Mouse (Mus musculus): ENCODE results near the gene Olfr866. TPM values are rescaled to one million over a fixed set of nuclear protein-coding genes. Genes with fewer than 3 reads are reported as not detected.

Olfr866 gene
- polyA plus RNA-seq (2014; fragmentation: Nextera tagmentation; extraction: Ambion mirVana): not detected in 2 replicates

DNA sequence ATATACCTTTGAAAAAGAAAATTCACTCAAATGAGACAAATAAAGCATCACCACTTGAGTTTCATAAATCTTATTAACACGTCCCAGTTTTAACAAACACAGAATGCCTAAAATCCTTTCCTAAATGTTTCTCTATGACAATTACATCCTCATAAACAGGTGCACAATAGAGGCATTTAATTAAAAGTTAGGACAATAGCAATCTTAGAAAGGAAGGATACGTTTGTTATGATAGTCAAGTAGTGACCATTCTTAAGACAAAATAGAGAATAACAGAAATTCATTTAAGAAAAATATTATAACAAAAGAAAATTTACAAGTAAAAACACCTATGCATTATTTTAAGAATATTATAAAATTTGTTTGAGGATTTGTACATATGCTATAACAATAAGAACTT is at the start of gene Olfr866:
TSS of gene Olfr866 (minus strand) at position 101 of the 400 bp plus-strand sequence.
- Histone ChIP-seq H3K9ac (ENCODE audit: low read length) (no peak within 1 kb of the TSS), H3K4me3 (ENCODE audit: low read depth, low read length) (no peak within 1 kb of the TSS), H3K4me1 (replicated peaks; ENCODE audit: control insufficient read depth, insufficient read depth, low read length) (no peaks in the 10 kb centered on the region), H3K9me3 (ENCODE audit: control insufficient read depth, low read length) (no peaks in the 10 kb centered on the region), H3K27me3 (replicated peaks; ENCODE audit: control insufficient read depth, insufficient read depth, low read length) (no peaks in the 10 kb centered on the region), H3K4me2 (ENCODE audit: low read length) (no peak within 1 kb of the TSS), H3K27ac (ENCODE audit: low read depth) (no peak within 1 kb of the TSS), H3K36me3 (ENCODE audit: control insufficient read depth, insufficient read depth, low read length) (no peaks in the 10 kb centered on the region)
- ATAC-seq (replicated peaks; ENCODE audit: low FRiP score, low TSS enrichment, low read depth) (no peak), DNase-seq (ENCODE audit: low spot score) (no peak)
- 74% methylated on average over 2 of the region's 2 CpGs for WGBS

DNA sequence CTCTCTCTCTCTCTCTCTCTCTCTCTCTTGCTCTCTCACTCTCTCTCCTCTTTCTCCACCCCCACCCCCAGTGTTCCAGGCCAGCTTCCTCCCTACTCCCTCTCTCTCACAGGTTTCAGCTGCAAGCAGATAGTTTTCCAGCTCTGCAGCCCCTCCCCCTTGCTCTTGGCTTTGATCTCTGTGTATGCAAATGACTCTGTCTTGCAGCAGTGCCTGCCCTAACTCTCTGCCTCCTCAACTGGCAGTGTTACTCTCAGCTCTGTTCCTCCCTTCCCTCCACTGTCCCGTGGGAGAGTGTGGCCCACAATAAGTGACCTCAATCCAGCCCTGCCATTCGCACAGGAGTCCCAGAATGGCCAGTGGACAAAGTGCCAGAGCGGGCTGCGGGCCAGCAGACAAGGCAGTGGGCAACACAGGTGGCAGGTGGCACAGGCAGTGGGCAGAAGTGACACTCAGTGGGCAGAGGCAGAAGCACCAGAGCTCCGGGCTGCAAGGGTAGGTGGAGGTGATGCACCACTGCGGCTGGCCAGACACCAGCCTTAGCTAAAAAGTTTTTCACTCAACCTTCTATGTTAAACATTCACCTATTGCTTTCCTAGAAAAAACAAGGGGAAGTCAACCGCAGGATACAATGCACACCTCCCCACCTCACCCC is 45.8 kb upstream of the Olfr866 start:
- Histone ChIP-seq H3K9ac (ENCODE audit: low read length) (no peak overlapping the region), H3K27ac (ENCODE audit: low read depth) (no peak overlapping the region), H3K36me3 (ENCODE audit: control insufficient read depth, insufficient read depth, low read length) (no peaks in the 10 kb centered on the region), H3K4me1 (replicated peaks; ENCODE audit: control insufficient read depth, insufficient read depth, low read length) (no peaks in the 10 kb centered on the region), H3K4me3 (ENCODE audit: low read depth, low read length) (no peak overlapping the region), H3K4me2 (ENCODE audit: low read length) (no peak overlapping the region), H3K9me3 (ENCODE audit: control insufficient read depth, low read length) (no peaks in the 10 kb centered on the region), H3K27me3 (replicated peaks; ENCODE audit: control insufficient read depth, insufficient read depth, low read length) (no peaks in the 10 kb centered on the region)
- no peak for ATAC-seq (replicated peaks; ENCODE audit: low FRiP score, low TSS enrichment, low read depth)
- DNase-seq (ENCODE audit: low spot score): no peak
- WGBS: 61% methylated on average over 7 of the region's 7 CpGs

- no peak overlapping the region for H3K4me2 ChIP-seq (ENCODE audit: low read length)
- no peak for DNase-seq (ENCODE audit: low spot score)
- no peak overlapping the region for H3K27ac ChIP-seq (ENCODE audit: low read depth)
- no peaks in the 10 kb centered on the region for H3K36me3 ChIP-seq (ENCODE audit: control insufficient read depth, insufficient read depth, low read length)
- no peaks in the 10 kb centered on the region for H3K4me1 ChIP-seq (replicated peaks; ENCODE audit: control insufficient read depth, insufficient read depth, low read length)
- H3K9ac ChIP-seq (ENCODE audit: low read length): no peak overlapping the region
- WGBS: 95% methylated on average over 1 of the region's 1 CpGs
- no peaks in the 10 kb centered on the region for H3K9me3 ChIP-seq (ENCODE audit: control insufficient read depth, low read length)
- no peak overlapping the region for H3K4me3 ChIP-seq (ENCODE audit: low read depth, low read length)
- H3K27me3 ChIP-seq (replicated peaks; ENCODE audit: control insufficient read depth, insufficient read depth, low read length): no peaks in the 10 kb centered on the region
- no peak for ATAC-seq (replicated peaks; ENCODE audit: low FRiP score, low TSS enrichment, low read depth)
Observed at GRCm38 (mm10) chr9:20071291-20071690, 43.5 kb upstream of the Olfr866 start.

DNA sequence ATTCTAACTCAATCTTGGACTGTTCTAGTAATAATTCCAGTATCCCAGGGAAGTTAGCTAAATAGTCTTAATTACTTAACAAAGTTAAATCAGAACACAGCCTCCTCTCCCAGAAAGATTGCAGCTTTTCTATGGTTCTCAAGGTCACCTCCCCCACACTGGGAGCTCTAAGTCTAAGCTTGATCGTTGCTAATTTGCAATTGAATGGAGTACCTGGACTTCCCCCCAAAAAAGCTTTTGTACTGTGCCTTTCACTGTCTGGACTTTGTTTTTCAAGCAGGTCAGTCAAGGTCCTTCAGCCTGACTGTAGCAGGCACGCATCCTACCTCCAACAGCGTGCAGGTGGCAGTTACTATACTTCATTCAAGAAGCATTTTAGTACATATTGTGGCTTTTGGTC is 42.4 kb upstream of the Olfr866 start:
- WGBS: 77% methylated on average over 3 of the region's 3 CpGs

GRCm38 (mm10) chr9:20057462-20057861 is 29.6 kb upstream of the Olfr866 start, which contains the start of gene Olfr867:
TSS of gene Olfr867 (minus strand) at chr9:20057562.
- no peaks in the 10 kb centered on the region for H3K27me3 ChIP-seq (replicated peaks; ENCODE audit: control insufficient read depth, insufficient read depth, low read length)
- WGBS: 82% methylated on average over 1 of the region's 1 CpGs
- no peak within 1 kb of the TSS for H3K27ac ChIP-seq (ENCODE audit: low read depth)
- DNase-seq (ENCODE audit: low spot score): no peak
- H3K36me3 ChIP-seq (ENCODE audit: control insufficient read depth, insufficient read depth, low read length): no peaks in the 10 kb centered on the region
- no peaks in the 10 kb centered on the region for H3K9me3 ChIP-seq (ENCODE audit: control insufficient read depth, low read length)
- no peak within 1 kb of the TSS for H3K9ac ChIP-seq (ENCODE audit: low read length)
- H3K4me1 ChIP-seq (replicated peaks; ENCODE audit: control insufficient read depth, insufficient read depth, low read length): no peaks in the 10 kb centered on the region
- no peak for ATAC-seq (replicated peaks; ENCODE audit: low FRiP score, low TSS enrichment, low read depth)
- H3K4me3 ChIP-seq (ENCODE audit: low read depth, low read length): no peak within 1 kb of the TSS
- no peak within 1 kb of the TSS for H3K4me2 ChIP-seq (ENCODE audit: low read length)

More for the DNA sequence above, 42.4 kb upstream of the Olfr866 start:
- Histone ChIP-seq H3K36me3 (ENCODE audit: control insufficient read depth, insufficient read depth, low read length) (no peaks in the 10 kb centered on the region), H3K27ac (ENCODE audit: low read depth) (no peak overlapping the region), H3K4me1 (replicated peaks; ENCODE audit: control insufficient read depth, insufficient read depth, low read length) (no peaks in the 10 kb centered on the region), H3K9ac (ENCODE audit: low read length) (no peak overlapping the region), H3K4me2 (ENCODE audit: low read length) (no peak overlapping the region), H3K9me3 (ENCODE audit: control insufficient read depth, low read length) (no peaks in the 10 kb centered on the region), H3K4me3 (ENCODE audit: low read depth, low read length) (no peak overlapping the region), H3K27me3 (replicated peaks; ENCODE audit: control insufficient read depth, insufficient read depth, low read length) (no peaks in the 10 kb centered on the region)
- DNase-seq (ENCODE audit: low spot score): no peak
- ATAC-seq (replicated peaks; ENCODE audit: low FRiP score, low TSS enrichment, low read depth): no peak

DNA sequence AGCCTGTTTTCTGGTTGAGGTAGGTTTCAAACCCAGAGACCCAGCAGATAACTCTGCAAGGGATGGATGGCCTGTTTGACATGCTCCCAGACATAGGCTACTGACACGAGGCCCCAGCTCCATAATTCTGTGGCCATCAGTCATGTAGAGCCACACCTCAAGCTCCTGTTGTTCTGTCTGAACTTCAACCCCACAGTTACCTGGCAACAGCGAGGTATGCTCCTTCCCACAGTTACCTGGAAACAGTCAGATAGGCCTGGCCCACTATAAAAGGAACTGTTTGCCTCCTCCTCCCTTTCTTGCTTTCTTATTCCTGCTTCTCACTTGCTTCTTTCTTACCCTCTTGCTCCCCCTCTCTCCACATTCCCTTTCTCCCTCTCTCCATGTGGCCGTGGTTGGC is 20.1 kb upstream of the Olfr866 start:
- Histone ChIP-seq H3K27me3 (replicated peaks; ENCODE audit: control insufficient read depth, insufficient read depth, low read length) (no peaks in the 10 kb centered on the region), H3K4me1 (replicated peaks; ENCODE audit: control insufficient read depth, insufficient read depth, low read length) (no peaks in the 10 kb centered on the region), H3K9ac (ENCODE audit: low read length) (no peak overlapping the region), H3K36me3 (ENCODE audit: control insufficient read depth, insufficient read depth, low read length) (no peaks in the 10 kb centered on the region), H3K4me2 (ENCODE audit: low read length) (no peak overlapping the region), H3K4me3 (ENCODE audit: low read depth, low read length) (no peak overlapping the region), H3K9me3 (ENCODE audit: control insufficient read depth, low read length) (0 out of 2 replicates have a peak, but pooled peaks cover 3% of the 10 kb centered on the region), H3K27ac (ENCODE audit: low read depth) (no peak overlapping the region)
- ATAC-seq (replicated peaks; ENCODE audit: low FRiP score, low TSS enrichment, low read depth) (no peak), DNase-seq (ENCODE audit: low spot score) (no peak)
- 66% methylated on average over 3 of the region's 3 CpGs for WGBS

Small RNAs within 50 kb of the gene (microRNA-seq; reads per million reads assigned to microRNA genes)
- not detected for gene Gm26231
- not detected for gene Gm44395

Other genes with a start within 250 kb of the Olfr866 start
- not detected in 2 replicates for gene Olfr58, start 247.8 kb downstream of the Olfr866 start, polyA plus RNA-seq (2014; fragmentation: Nextera tagmentation; extraction: Ambion mirVana)
- not detected in 2 replicates for gene Olfr859, start 223.1 kb downstream of the Olfr866 start, polyA plus RNA-seq (2014; fragmentation: Nextera tagmentation; extraction: Ambion mirVana)
- gene Olfr860, start 178.3 kb downstream of the Olfr866 start, polyA plus RNA-seq (2014; fragmentation: Nextera tagmentation; extraction: Ambion mirVana): not detected in 2 replicates
- not detected in 2 replicates for gene Olfr862, start 140.0 kb downstream of the Olfr866 start, polyA plus RNA-seq (2014; fragmentation: Nextera tagmentation; extraction: Ambion mirVana)
- 0.32 and 0.34 TPM in 2 replicates for gene Olfr77, start 111.2 kb downstream of the Olfr866 start, polyA plus RNA-seq (2014; fragmentation: Nextera tagmentation; extraction: Ambion mirVana)
- gene Olfr867, start 29.5 kb upstream of the Olfr866 start, polyA plus RNA-seq (2014; fragmentation: Nextera tagmentation; extraction: Ambion mirVana): not detected in 2 replicates
- gene Olfr868, start 70.6 kb upstream of the Olfr866 start, polyA plus RNA-seq (2014; fragmentation: Nextera tagmentation; extraction: Ambion mirVana): not detected in 2 replicates
- gene Olfr869, start 101.0 kb upstream of the Olfr866 start, polyA plus RNA-seq (2014; fragmentation: Nextera tagmentation; extraction: Ambion mirVana): not detected in 2 replicates
- not detected in 2 replicates for gene Olfr870, start 146.0 kb upstream of the Olfr866 start, polyA plus RNA-seq (2014; fragmentation: Nextera tagmentation; extraction: Ambion mirVana)
- gene Olfr871, start 184.2 kb upstream of the Olfr866 start, polyA plus RNA-seq (2014; fragmentation: Nextera tagmentation; extraction: Ambion mirVana): not detected in 2 replicates
- gene Olfr872, start 209.1 kb upstream of the Olfr866 start, polyA plus RNA-seq (2014; fragmentation: Nextera tagmentation; extraction: Ambion mirVana): not detected in 2 replicates

Measured in intestine, embryonic 14.5 days (tissue).